Mouse (Mus musculus): ENCODE results near the gene Antxr1. TPM values are rescaled to one million over a fixed set of nuclear protein-coding genes. Genes with fewer than 3 reads are reported as not detected.
"Not testable (repeated sequence)": the region's sequence is repeated elsewhere in the genome, so short reads cannot be mapped to it uniquely, and the experiment has no call there.

The Antxr1 gene
- total RNA-seq, 2 experiments from 2014 or later, result 15.4 to 15.5 TPM

DNA sequence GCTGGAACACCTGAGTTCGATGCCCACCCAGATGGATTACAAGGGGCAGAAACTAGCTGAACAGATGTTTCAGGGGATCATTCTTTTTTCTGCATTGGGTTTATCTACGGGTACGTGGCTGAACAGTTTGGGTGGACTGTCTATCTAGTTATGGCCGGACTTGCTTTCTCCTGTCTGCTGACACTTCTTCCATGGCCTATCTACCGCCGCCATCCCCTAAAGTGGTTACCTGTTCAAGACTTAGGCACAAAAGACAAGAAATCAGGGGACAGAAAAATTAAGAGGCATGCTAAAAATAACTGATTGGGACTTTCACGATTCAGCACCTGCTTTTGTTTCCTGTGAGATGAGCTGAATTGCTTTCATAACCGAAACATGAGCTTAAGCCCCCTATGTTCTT, 242.0 kb downstream of the Antxr1 start:
- DNase-seq (ENCODE audit: low spot score in 2 of 2); intact Hi-C loops (cut with DNase I): not testable (repeated sequence)

DNA sequence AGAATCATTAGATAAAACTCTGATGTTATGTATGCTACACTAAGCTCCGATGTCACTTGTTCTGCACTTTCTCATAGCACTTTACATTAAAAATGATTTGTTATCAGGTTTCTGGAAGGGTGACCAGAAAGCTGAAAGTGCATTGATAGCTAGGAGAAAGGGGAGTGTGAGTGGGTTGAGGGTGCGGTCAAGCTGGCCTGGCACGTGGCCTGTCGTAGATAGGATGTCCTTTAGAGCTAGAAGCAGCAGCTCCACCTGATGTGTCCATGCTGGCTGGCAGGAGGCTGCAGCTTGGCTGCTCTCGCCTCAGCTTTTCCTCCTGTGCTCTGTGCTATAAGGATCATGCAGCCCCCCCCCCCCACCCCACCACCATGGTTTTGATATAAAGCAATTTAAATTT, 243.1 kb downstream of the Antxr1 start:
- no peak for DNase-seq (ENCODE audit: low spot score in 2 of 2)
- intact Hi-C loops (cut with DNase I), result no loop called here

DNA sequence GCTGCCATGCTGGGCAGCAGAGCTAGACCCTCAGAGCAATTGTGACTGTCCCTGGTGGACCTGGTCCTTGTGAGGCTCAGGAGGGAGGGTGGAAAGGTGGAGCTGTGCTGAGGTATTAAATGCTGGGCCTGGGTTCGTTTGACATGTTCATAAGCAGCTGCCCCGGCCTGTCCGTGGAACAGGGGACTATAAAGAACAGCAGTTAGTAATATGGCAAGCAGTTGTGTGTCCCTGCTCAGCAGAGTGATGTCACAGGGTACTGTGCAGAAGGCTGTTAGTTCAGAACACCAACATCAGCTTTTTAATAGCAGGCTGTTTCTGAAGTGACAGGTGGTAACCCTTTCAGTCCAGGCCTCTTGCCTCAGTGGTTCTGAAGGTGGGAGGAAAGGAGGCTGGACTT, 244.7 kb downstream of the Antxr1 start:
- DNase-seq (ENCODE audit: low spot score in 2 of 2), result no peak
- intact Hi-C loops (cut with DNase I), result no loop called here

DNA sequence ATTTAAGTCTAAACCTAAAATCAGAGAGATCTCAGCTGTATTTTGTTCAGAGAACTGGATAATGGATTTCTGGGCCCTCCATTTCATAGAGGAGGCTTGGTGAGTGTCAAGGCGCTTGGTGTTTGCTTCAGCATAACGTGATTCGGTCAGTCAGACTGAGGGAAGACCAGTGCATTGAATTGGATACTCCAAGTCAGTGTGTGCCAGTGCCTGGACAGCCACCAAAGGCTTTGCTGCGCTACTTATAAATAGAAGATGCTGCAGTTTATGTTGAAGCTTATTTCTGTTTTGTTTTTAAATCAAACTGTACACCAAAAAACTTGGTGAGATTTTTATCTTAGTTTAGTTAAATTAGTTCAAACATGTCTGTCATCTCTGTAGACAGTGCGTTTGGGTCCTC, 247.3 kb downstream of the Antxr1 start:
- DNase-seq (ENCODE audit: low spot score in 2 of 2), result no peak
- intact Hi-C loops (cut with DNase I), result no loop called here

DNA sequence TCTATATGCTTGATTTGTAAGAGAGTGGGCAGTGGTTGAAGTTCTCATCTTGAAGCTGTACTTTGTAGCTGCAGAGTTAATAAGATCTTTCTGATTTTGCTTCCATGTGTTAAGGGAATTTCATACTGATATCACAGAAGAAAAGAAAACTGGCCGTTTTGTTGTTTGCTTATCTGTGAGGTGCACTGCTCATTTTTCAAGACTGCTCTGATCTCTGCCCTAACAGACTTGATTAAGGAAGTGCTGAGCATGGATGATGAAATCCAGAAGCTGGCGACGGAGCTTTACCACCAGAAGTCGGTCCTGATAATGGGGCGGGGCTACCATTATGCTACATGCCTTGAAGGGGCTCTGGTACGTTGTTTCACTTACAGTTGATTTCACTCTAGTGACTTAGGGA, 250.6 kb downstream of the Antxr1 start:
- DNase-seq (ENCODE audit: low spot score in 2 of 2), result no peak
- intact Hi-C loops (cut with DNase I), result no loop called here

Other genes with a start within 250 kb of the Antxr1 start
- not detected for gene D6Ertd527e, start 231.1 kb downstream of the Antxr1 start, total RNA-seq (2021)
- under 1 TPM; 0.27 to 0.29 TPM for gene Gkn1, start 15.1 kb upstream of the Antxr1 start, total RNA-seq (2021)
- not detected for gene Gkn2, start 37.5 kb upstream of the Antxr1 start, total RNA-seq (2021)
- gene Gkn3, start 53.1 kb upstream of the Antxr1 start, total RNA-seq (2021), result 1 to 10 TPM; 3.9 TPM
- gene Bmp10, start 93.2 kb upstream of the Antxr1 start, total RNA-seq (2021), result not detected
- 10 to 100 TPM in 1 of 2 experiments, 1 to 10 TPM in 1; 7.9 to 11.0 TPM for gene Arhgap25, start 197.4 kb upstream of the Antxr1 start, total RNA-seq (2021)

Measured in left cerebral cortex, postnatal 14 days (tissue).